Mouse (Mus musculus): ENCODE measurements around the gene Stk11. TPM values are rescaled to one million over a fixed set of nuclear protein-coding genes. Genes with fewer than 3 reads are reported as not detected.

Stk11 gene
- total RNA-seq (2015): 71.7 and 81.1 TPM in 2 replicates
- 159 and 172 TPM in 2 replicates for total RNA-seq (2017)

- peak; percentile 78 for ATAC-seq (replicated peaks; ENCODE audit: poor library complexity)
Observed at GRCm38 (mm10) chr10:80115290-80115943, at the start of gene Stk11. Gene Stk11, plus strand, starts transcription at chr10:80115803.

GRCm38 (mm10) chr10:80069251-80069650 lies 46.4 kb upstream of the Stk11 start:
- no peak for ATAC-seq (replicated peaks; ENCODE audit: poor library complexity)

GRCm38 (mm10) chr10:80069948-80070450 lies 45.6 kb upstream of the Stk11 start:
- no peak for ATAC-seq (replicated peaks; ENCODE audit: poor library complexity)

GRCm38 (mm10) chr10:80070837-80071515 lies 44.6 kb upstream of the Stk11 start:
- ATAC-seq (replicated peaks; ENCODE audit: poor library complexity): peak; percentile 66

GRCm38 (mm10) chr10:80071516-80071900 lies 44.1 kb upstream of the Stk11 start:
- no peak for ATAC-seq (replicated peaks; ENCODE audit: poor library complexity)

GRCm38 (mm10) chr10:80072623-80073489 lies 42.7 kb upstream of the Stk11 start:
- no peak for ATAC-seq (replicated peaks; ENCODE audit: poor library complexity)

GRCm38 (mm10) chr10:80074813-80075601 lies 40.6 kb upstream of the Stk11 start:
- ATAC-seq (replicated peaks; ENCODE audit: poor library complexity): peak; percentile 85

GRCm38 (mm10) chr10:80075924-80076323 lies 39.7 kb upstream of the Stk11 start:
- no peak for ATAC-seq (replicated peaks; ENCODE audit: poor library complexity)

GRCm38 (mm10) chr10:80076386-80076785 lies 39.2 kb upstream of the Stk11 start:
- no peak for ATAC-seq (replicated peaks; ENCODE audit: poor library complexity)

GRCm38 (mm10) chr10:80077312-80077711 lies 38.3 kb upstream of the Stk11 start:
- ATAC-seq (replicated peaks; ENCODE audit: poor library complexity): no peak

GRCm38 (mm10) chr10:80078366-80078765 lies 37.2 kb upstream of the Stk11 start:
- no peak for ATAC-seq (replicated peaks; ENCODE audit: poor library complexity)

- peak; percentile 43 for ATAC-seq (replicated peaks; ENCODE audit: poor library complexity)
Observed at GRCm38 (mm10) chr10:80080396-80081070, 35.1 kb upstream of the Stk11 start.

GRCm38 (mm10) chr10:80081075-80081474 lies 34.5 kb upstream of the Stk11 start:
- peak; percentile 92 for ATAC-seq (replicated peaks; ENCODE audit: poor library complexity)

- no peak for ATAC-seq (replicated peaks; ENCODE audit: poor library complexity)
Observed at GRCm38 (mm10) chr10:80084817-80085487, 30.7 kb upstream of the Stk11 start.

- peak; percentile 87 for ATAC-seq (replicated peaks; ENCODE audit: poor library complexity)
Observed at GRCm38 (mm10) chr10:80086847-80087246, 28.8 kb upstream of the Stk11 start.

GRCm38 (mm10) chr10:80087483-80087882 lies 28.1 kb upstream of the Stk11 start:
- peak; percentile 42 for ATAC-seq (replicated peaks; ENCODE audit: poor library complexity)

- no peak for ATAC-seq (replicated peaks; ENCODE audit: poor library complexity)
Observed at GRCm38 (mm10) chr10:80089146-80089545, 26.5 kb upstream of the Stk11 start.

- no peak for ATAC-seq (replicated peaks; ENCODE audit: poor library complexity)
Observed at GRCm38 (mm10) chr10:80091527-80091926, 24.1 kb upstream of the Stk11 start.

- ATAC-seq (replicated peaks; ENCODE audit: poor library complexity): no peak
Observed at GRCm38 (mm10) chr10:80092690-80093089, 22.9 kb upstream of the Stk11 start.
